Mouse (Mus musculus) liver, embryonic 14.5 days (tissue): ENCODE results near the gene Umad1.

Source experiments
- CTCF ChIP-seq: IDR thresholded peaks from 2 replicates; pipeline ENCODE4 v1.5.1; 2016; ENCODE audit warnings: antibody characterized with exemption, low read depth, control low read depth
- EP300 ChIP-seq: IDR thresholded peaks from 2 replicates; pipeline ENCODE4 v1.6.1; 2016; ENCODE audit warnings: antibody characterized with exemption, low read depth

DNA sequence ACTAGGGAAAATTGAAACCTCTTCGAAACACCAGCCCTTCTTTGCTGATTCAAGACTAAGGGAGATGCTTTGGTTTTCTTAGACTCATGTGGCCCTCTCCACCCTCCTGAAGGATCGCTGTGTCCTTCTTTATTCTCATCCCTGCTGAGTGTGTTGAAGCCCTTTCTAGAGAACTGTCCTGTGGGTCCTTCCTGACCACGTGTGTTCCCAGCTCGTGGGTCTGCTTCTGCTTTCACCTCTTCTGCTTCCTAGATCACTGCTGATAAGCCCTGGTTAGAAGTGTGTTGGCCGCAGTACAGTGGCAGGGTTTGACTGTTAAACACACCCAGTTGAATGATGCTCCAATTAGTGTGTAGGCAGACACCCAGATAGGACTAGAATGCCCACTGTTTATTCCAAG is 168.6 kb downstream of the Umad1 start:
- TF ChIP-seq EP300 (no peak), CTCF (no peak)
